Mouse (Mus musculus) MEL (cell line): ENCODE data around the gene Syn3. TPM values are rescaled to one million over a fixed set of nuclear protein-coding genes. Genes with fewer than 3 reads are reported as not detected.

Source experiments
- DNase-seq: peaks from one replicate; pipeline ENCODE4 v3.0.0; 2011; ENCODE audit warnings: low read depth, low spot score
- H3K27ac ChIP-seq: 2 replicates; pipeline ENCODE4 v1.5.1; 2012; ENCODE audit warnings: low read depth, mild to moderate bottlenecking, control low read depth, low read length, moderate library complexity; ENCODE audit not compliant: control insufficient read depth
- H3K27me3 ChIP-seq, 2 experiments: fragments of 150-350 bp in 1 of 2; sonication (generic) in 1 of 2; 2 replicates each; pipeline ENCODE4 v1.6.1; 2012; ENCODE audit warnings: low read length in 2 of 2, mild to moderate bottlenecking in 2 of 2, improper control_type of control experiment in 1 of 2, moderate library complexity in 1 of 2; ENCODE audit not compliant: insufficient read depth in 2 of 2, control insufficient read depth in 1 of 2
- H3K36me3 ChIP-seq, 2 experiments: 2 replicates each; pipeline ENCODE4 v1.6.1; 2012 to 2014; ENCODE audit warnings: low read length in 2 of 2, improper control_type of control experiment in 1 of 2, inconsistent platforms in 1 of 2, mild to moderate bottlenecking in 1 of 2; ENCODE audit not compliant: insufficient read depth in 2 of 2, control insufficient read depth in 1 of 2
- H3K4me1 ChIP-seq, 2 experiments: fragments of 150-350 bp in 1 of 2; sonication (generic) in 1 of 2; 2 replicates each; pipeline ENCODE4 v1.6.1; 2012; ENCODE audit warnings: low read length in 2 of 2, improper control_type of control experiment in 1 of 2, mild to moderate bottlenecking in 1 of 2; ENCODE audit not compliant: insufficient read depth in 2 of 2, control insufficient read depth in 1 of 2
- H3K4me3 ChIP-seq, 2 experiments: fragments of 150-350 bp in 1 of 2; sonication (generic) in 1 of 2; 2 replicates each; pipeline ENCODE4 v1.5.1; 2012; ENCODE audit warnings: low read depth in 2 of 2, low read length in 2 of 2, mild to moderate bottlenecking in 2 of 2, moderate library complexity in 2 of 2, control low read depth in 1 of 2, improper control_type of control experiment in 1 of 2; ENCODE audit not compliant: control insufficient read depth in 1 of 2, insufficient read depth in 1 of 2
- H3K79me2 ChIP-seq: 2 replicates; pipeline ENCODE4 v1.6.1; 2012; ENCODE audit warnings: mild to moderate bottlenecking, low read length, moderate library complexity; ENCODE audit not compliant: control insufficient read depth, poor library complexity, insufficient read depth
- H3K9ac ChIP-seq: 2 replicates; pipeline ENCODE4 v1.6.1; 2012; ENCODE audit warnings: low read depth, mild to moderate bottlenecking, control low read depth, low read length, moderate library complexity; ENCODE audit not compliant: control insufficient read depth, poor library complexity, severe bottlenecking
- H3K9me3 ChIP-seq: fragments of 150-350 bp; sonication (generic); replicated peaks from 2 replicates; pipeline ENCODE4 v1.6.1; 2012; ENCODE audit warnings: mild to moderate bottlenecking, low read length, improper control_type of control experiment, moderate library complexity; ENCODE audit not compliant: insufficient read depth
- CHD1 ChIP-seq: IDR thresholded peaks from 2 replicates; pipeline ENCODE4 v1.6.1; 2012; ENCODE audit warnings: low read depth, mild to moderate bottlenecking, inconsistent platforms, low read length, improper control_type of control experiment
- E2F4 ChIP-seq: IDR thresholded peaks from 2 replicates; pipeline ENCODE4 v1.6.1; 2011; ENCODE audit warnings: low read depth, low read length, improper control_type of control experiment, borderline replicate concordance
- ELF1 ChIP-seq: IDR thresholded peaks from 2 replicates; pipeline ENCODE4 v1.6.1; 2014; ENCODE audit warnings: low read depth, mild to moderate bottlenecking, inconsistent platforms, low read length, improper control_type of control experiment, moderate library complexity
- GABPA ChIP-seq: IDR thresholded peaks from 2 replicates; pipeline ENCODE4 v1.6.1; 2012; ENCODE audit warnings: low read depth, mild to moderate bottlenecking, inconsistent platforms, low read length, improper control_type of control experiment, moderate library complexity
- JUND ChIP-seq: IDR thresholded peaks from 2 replicates; pipeline ENCODE4 v1.6.1; 2011; ENCODE audit warnings: low read depth, mild to moderate bottlenecking, improper control_type of control experiment, low read length
- KAT2A ChIP-seq: conservative IDR thresholded peaks from 2 replicates; pipeline ENCODE4 v1.6.1; 2012; ENCODE audit warnings: low read depth, low read length, improper control_type of control experiment, inconsistent platforms
- MAFK ChIP-seq: IDR thresholded peaks from 2 replicates; pipeline ENCODE4 v1.6.1; 2011; ENCODE audit warnings: low read depth, mild to moderate bottlenecking, low read length, improper control_type of control experiment, borderline replicate concordance
- MAX ChIP-seq: IDR thresholded peaks from 2 replicates; pipeline ENCODE4 v1.6.1; 2011; ENCODE audit warnings: low read length, improper control_type of control experiment
- MAZ ChIP-seq: IDR thresholded peaks from 2 replicates; pipeline ENCODE4 v1.6.1; 2012; ENCODE audit warnings: low read depth, mild to moderate bottlenecking, inconsistent platforms, low read length, improper control_type of control experiment
- MYB ChIP-seq: IDR thresholded peaks from 2 replicates; pipeline ENCODE4 v1.6.1; 2011; ENCODE audit warnings: mild to moderate bottlenecking, low read depth, low read length, improper control_type of control experiment
- POLR2A ChIP-seq, 2 experiments: IDR thresholded peaks; 2 replicates each; pipeline ENCODE4 v1.6.1; 2011 to 2012; ENCODE audit warnings: low read length in 2 of 2, mild to moderate bottlenecking in 2 of 2, control low read depth in 1 of 2, improper control_type of control experiment in 1 of 2, low read depth in 1 of 2, moderate library complexity in 1 of 2; ENCODE audit not compliant: control insufficient read depth in 1 of 2, insufficient read depth in 1 of 2, poor library complexity in 1 of 2
- POLR2AphosphoS5 ChIP-seq: IDR thresholded peaks from 2 replicates; pipeline ENCODE4 v1.6.1; 2012; ENCODE audit warnings: low read depth, borderline replicate concordance, mild to moderate bottlenecking, inconsistent platforms, low read length, moderate library complexity, mixed read lengths
- RAD21 ChIP-seq: IDR thresholded peaks from 2 replicates; pipeline ENCODE4 v1.6.1; 2011; ENCODE audit warnings: mild to moderate bottlenecking, low read depth, low read length, improper control_type of control experiment
- RCOR1 ChIP-seq: IDR thresholded peaks from 2 replicates; pipeline ENCODE4 v1.6.1; 2012; ENCODE audit warnings: low read depth, mild to moderate bottlenecking, inconsistent platforms, low read length, improper control_type of control experiment
- SMC3 ChIP-seq: IDR thresholded peaks from 2 replicates; pipeline ENCODE4 v1.6.1; 2011; ENCODE audit warnings: low read depth, low read length, improper control_type of control experiment
- TAL1 ChIP-seq: IDR thresholded peaks from 2 replicates; pipeline ENCODE4 v1.6.1; 2012; ENCODE audit warnings: mild to moderate bottlenecking, inconsistent platforms, low read length, moderate library complexity, mixed read lengths
- TBP ChIP-seq: IDR thresholded peaks from 2 replicates; pipeline ENCODE4 v1.8.0; 2011; ENCODE audit warnings: low read depth, low read length, improper control_type of control experiment
- TCF12 ChIP-seq: IDR thresholded peaks from 2 replicates; pipeline ENCODE4 v1.6.1; 2014; ENCODE audit warnings: low read depth, mild to moderate bottlenecking, inconsistent platforms, low read length, improper control_type of control experiment, moderate library complexity
- UBTF ChIP-seq: IDR thresholded peaks from 2 replicates; pipeline ENCODE4 v1.6.1; 2012; ENCODE audit warnings: low read depth, mild to moderate bottlenecking, inconsistent platforms, low read length, improper control_type of control experiment, moderate library complexity, borderline replicate concordance; ENCODE audit not compliant: insufficient read depth
- USF1 ChIP-seq: IDR thresholded peaks from 2 replicates; pipeline ENCODE4 v1.6.1; 2014; ENCODE audit warnings: low read depth, mild to moderate bottlenecking, inconsistent platforms, low read length, improper control_type of control experiment, moderate library complexity
- ZKSCAN1 ChIP-seq: IDR thresholded peaks from 2 replicates; pipeline ENCODE4 v1.6.1; 2012; ENCODE audit warnings: low read depth, mild to moderate bottlenecking, inconsistent platforms, low read length, improper control_type of control experiment, moderate library complexity
- ZMIZ1 ChIP-seq: IDR thresholded peaks from 2 replicates; pipeline ENCODE4 v1.6.1; 2012; ENCODE audit warnings: low read depth, mild to moderate bottlenecking, inconsistent platforms, low read length, improper control_type of control experiment, moderate library complexity
- ZNF384 ChIP-seq: IDR thresholded peaks from 2 replicates; pipeline ENCODE4 v1.6.1; 2012; ENCODE audit warnings: low read depth, mild to moderate bottlenecking, inconsistent platforms, low read length, improper control_type of control experiment
- polyA plus RNA-seq, 2 experiments: library from polyadenylated mRNA; stranded (reverse) in 1 of 2; unstranded in 1 of 2; fragments of >175 nt in 1 of 2; fragments of >200 nt in 1 of 2; gene quantifications; 2 replicates each; pipeline versions ENCODE4 v1.2.1 to v1.2.4; 2012; ENCODE audit warnings: low replicate concordance in 2 of 2, low read depth in 1 of 2; ENCODE audit not compliant: insufficient read length in 2 of 2, insufficient read depth in 1 of 2, missing spikeins in 1 of 2
- total RNA-seq: library from RNA; depleted of rRNA; stranded (reverse); fragments of 300-350 nt; gene quantifications from 2 replicates; pipeline ENCODE4 v1.2.3, GENCODE M21; 2012

Gene Syn3
- total and polyA plus RNA-seq, 3 experiments: 0.06 TPM; not detected in 2

- Histone ChIP-seq H3K27ac (no peak overlapping the region), H3K9ac (no peak overlapping the region), H3K9me3 (no peaks in the 10 kb centered on the region), H3K27me3 (no peaks in the 10 kb centered on the region), H3K4me1 (no peaks in the 10 kb centered on the region), H3K79me2 (no peaks in the 10 kb centered on the region), H3K36me3 (no peaks in the 10 kb centered on the region), H3K4me3 (no peak overlapping the region)
- TF ChIP-seq MAX (no peak), GABPA (no peak), MAZ (no peak), CHD1 (no peak), MAFK (no peak), KAT2A (no peak), SMC3 (no peak), RCOR1 (no peak), ZKSCAN1 (no peak), RAD21 (no peak), ZMIZ1 (no peak), USF1 (no peak), MYB (no peak), TCF12 (no peak), POLR2A (IDR thresholded peaks at IDR 0.05; ENCODE audit: control insufficient read depth in 1 of 2, insufficient read depth in 1 of 2, low read depth in 1 of 2, low read length in 2 of 2, poor library complexity in 1 of 2) (no peak), UBTF (no peak), TBP (no peak), TAL1 (no peak), E2F4 (no peak)
- no peak for DNase-seq
Measured at GRCm38 (mm10) chr10:86230006-86230405, 268.7 kb downstream of the Syn3 start.

- H3K4me3 ChIP-seq: no peak overlapping the region
- no peaks in the 10 kb centered on the region for H3K79me2 ChIP-seq
- H3K27ac ChIP-seq: no peak overlapping the region
- H3K9me3 ChIP-seq: no peaks in the 10 kb centered on the region
- H3K27me3 ChIP-seq: no peaks in the 10 kb centered on the region
- no peak overlapping the region for H3K9ac ChIP-seq
- DNase-seq: no peak
- no peaks in the 10 kb centered on the region for H3K4me1 ChIP-seq
- no peak for TF ChIP-seq ZNF384
- TF ChIP-seq POLR2AphosphoS5: no peak
- TF ChIP-seq ELF1: no peak
- TF ChIP-seq TBP: no peak
- TF ChIP-seq POLR2A (IDR thresholded peaks at IDR 0.05; ENCODE audit: control insufficient read depth in 1 of 2, insufficient read depth in 1 of 2, low read depth in 1 of 2, low read length in 2 of 2, poor library complexity in 1 of 2): no peak
- no peak for TF ChIP-seq JUND
- TF ChIP-seq ZMIZ1: no peak
- H3K36me3 ChIP-seq: no peaks in the 10 kb centered on the region
Measured at GRCm38 (mm10) chr10:86225480-86225879, 273.2 kb downstream of the Syn3 start.
